Mouse (Mus musculus) hindbrain, embryonic 16.5 days (tissue): Measurements from ENCODE around the gene Rai1. TPM values are rescaled to one million over a fixed set of nuclear protein-coding genes. Genes with fewer than 3 reads are reported as not detected.
A peak's percentile ranks its signal among the peaks of the same experiment; 100 is the strongest.

ENCODE experiments used
- ATAC-seq: fragments of 200-750 bp; cut with Nextera tagmentation; 2 replicates; pipeline ENCODE4 v1.8.0; 2017; ENCODE audit warnings: moderate TSS enrichment, moderate library complexity
- H3K27ac ChIP-seq: fragments of 300-500 bp; sonication (generic); 2 replicates; pipeline ENCODE4 v1.5.1; 2014; ENCODE audit warnings: low read depth, mild to moderate bottlenecking, control low read depth, low read length, moderate library complexity
- H3K27me3 ChIP-seq: fragments of 300-500 bp; sonication (generic); replicated peaks from 2 replicates; pipeline ENCODE4 v1.6.1; 2014; ENCODE audit warnings: low read length; ENCODE audit not compliant: control insufficient read depth, insufficient read depth
- H3K36me3 ChIP-seq: fragments of 300-500 bp; sonication (generic); 2 replicates; pipeline ENCODE4 v1.6.1; 2014; ENCODE audit warnings: mild to moderate bottlenecking, low read length, moderate library complexity, mixed read lengths; ENCODE audit not compliant: control insufficient read depth, insufficient read depth
- H3K4me1 ChIP-seq: fragments of 300-500 bp; sonication (generic); 2 replicates; pipeline ENCODE4 v1.6.1; 2014; ENCODE audit warnings: low read depth, low read length; ENCODE audit not compliant: control insufficient read depth, insufficient read depth
- H3K4me2 ChIP-seq: fragments of 300-500 bp; sonication (generic); 2 replicates; pipeline ENCODE4 v1.6.1; 2014; ENCODE audit warnings: mild to moderate bottlenecking, low read length, control low read depth, moderate library complexity
- H3K4me3 ChIP-seq: fragments of 300-500 bp; sonication (generic); 2 replicates; pipeline ENCODE4 v1.5.1; 2014; ENCODE audit warnings: mild to moderate bottlenecking, low read length, control low read depth, moderate library complexity
- H3K9ac ChIP-seq: fragments of 300-500 bp; sonication (generic); 2 replicates; pipeline ENCODE4 v1.6.1; 2014; ENCODE audit warnings: low read depth, mild to moderate bottlenecking, control low read depth, low read length, moderate library complexity
- H3K9me3 ChIP-seq: fragments of 300-500 bp; sonication (generic); 2 replicates; pipeline ENCODE4 v1.6.1; 2014; ENCODE audit warnings: mild to moderate bottlenecking, low read length, moderate library complexity; ENCODE audit not compliant: control insufficient read depth
- WGBS: fragments of 180-500 bp; shearing (Covaris S2); extraction: QIAGEN DNeasy Blood & Tissue Kit; methylation state at CpG from one replicate; pipeline ENCODE4 v1.1.7; 2014; 5-methylcytosine and 5-hydroxymethylcytosine counted together
- polyA plus RNA-seq: library from polyadenylated mRNA; unstranded; fragments of >200 nt; fragmentation: Nextera tagmentation; extraction: Ambion mirVana; gene quantifications from 2 replicates; pipeline ENCODE4 v1.2.1, GENCODE M21; 2015

Gene Rai1
- polyA plus RNA-seq, 1 experiment from 2014 or later = 24.3 TPM

DNA sequence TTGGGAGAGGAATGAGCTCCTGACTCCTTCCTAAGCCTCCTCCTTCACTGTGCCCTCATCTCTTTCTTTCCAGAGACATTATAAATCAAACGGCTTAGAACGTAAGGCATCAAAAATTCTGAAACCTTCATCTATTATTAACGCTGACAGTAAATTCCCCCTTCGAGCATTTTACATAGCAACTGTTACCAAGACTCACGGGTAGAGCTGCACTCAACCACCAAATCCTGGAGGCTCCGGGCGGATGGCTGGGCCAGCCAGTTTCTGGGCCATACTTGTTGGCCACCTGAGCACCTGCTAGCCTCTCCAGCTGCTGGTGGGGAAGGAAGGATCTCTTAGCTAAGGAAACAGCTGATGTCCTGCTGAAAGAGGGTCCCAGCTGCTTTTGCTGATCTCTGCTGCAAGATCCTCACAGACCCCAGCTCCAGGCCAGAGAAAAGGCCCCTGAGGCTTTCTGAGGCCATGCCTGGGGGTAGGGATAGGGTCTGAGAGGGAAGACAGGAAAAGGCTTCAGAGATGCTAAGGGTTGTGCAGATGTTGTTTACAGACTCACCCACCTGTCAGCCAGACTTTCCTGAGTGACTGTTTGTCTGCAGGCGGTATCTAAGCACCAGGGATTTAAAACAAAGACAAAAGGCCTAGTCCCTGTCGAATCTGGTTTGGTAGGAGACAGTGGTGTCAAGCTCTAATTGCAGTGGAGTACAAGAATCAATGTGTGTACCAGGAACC, 56.5 kb downstream of the Rai1 start:
- H3K9me3 ChIP-seq = no peaks in the 10 kb centered on the region
- H3K27me3 ChIP-seq = no peaks in the 10 kb centered on the region
- H3K27ac ChIP-seq = peak overlapping the region; percentile 60
- no peak overlapping the region for H3K4me2 ChIP-seq
- H3K4me1 ChIP-seq = peaks cover 37% of the 10 kb centered on the region
- H3K4me3 ChIP-seq = no peak overlapping the region
- H3K9ac ChIP-seq = no peak overlapping the region
- WGBS = 34% methylated on average over 9 of the region's 9 CpGs
- no peak for ATAC-seq
- no peaks in the 10 kb centered on the region for H3K36me3 ChIP-seq

- H3K27ac ChIP-seq = no peak overlapping the region
- H3K4me3 ChIP-seq = no peak overlapping the region
- H3K36me3 ChIP-seq = no peaks in the 10 kb centered on the region
- 85% methylated on average over 1 of the region's 1 CpGs for WGBS
- no peak overlapping the region for H3K4me2 ChIP-seq
- no peak for ATAC-seq
- peaks cover 37% of the 10 kb centered on the region for H3K4me1 ChIP-seq
- H3K27me3 ChIP-seq = no peaks in the 10 kb centered on the region
- no peaks in the 10 kb centered on the region for H3K9me3 ChIP-seq
- no peak overlapping the region for H3K9ac ChIP-seq
These were observed 57.7 kb downstream of the Rai1 start for GRCm38 (mm10) chr11:60162547-60162946.

GRCm38 (mm10) chr11:60163362-60163761, 58.5 kb downstream of the Rai1 start:
- no peak overlapping the region for H3K9ac ChIP-seq
- no peaks in the 10 kb centered on the region for H3K27me3 ChIP-seq
- no peak overlapping the region for H3K4me3 ChIP-seq
- H3K4me1 ChIP-seq = peaks cover 45% of the 10 kb centered on the region
- no peak for ATAC-seq
- 94% methylated on average over 4 of the region's 4 CpGs for WGBS
- no peaks in the 10 kb centered on the region for H3K9me3 ChIP-seq
- no peak overlapping the region for H3K27ac ChIP-seq
- no peak overlapping the region for H3K4me2 ChIP-seq
- H3K36me3 ChIP-seq = no peaks in the 10 kb centered on the region

GRCm38 (mm10) chr11:60164450-60164849, 59.6 kb downstream of the Rai1 start:
- Histone ChIP-seq H3K9ac (no peak overlapping the region), H3K36me3 (no peaks in the 10 kb centered on the region), H3K4me3 (no peak overlapping the region), H3K27ac (no peak overlapping the region), H3K9me3 (no peaks in the 10 kb centered on the region), H3K4me1 (peaks cover 54% of the 10 kb centered on the region), H3K4me2 (no peak overlapping the region), H3K27me3 (no peaks in the 10 kb centered on the region)
- WGBS = 65% methylated on average over 6 of the region's 6 CpGs
- no peak for ATAC-seq

DNA sequence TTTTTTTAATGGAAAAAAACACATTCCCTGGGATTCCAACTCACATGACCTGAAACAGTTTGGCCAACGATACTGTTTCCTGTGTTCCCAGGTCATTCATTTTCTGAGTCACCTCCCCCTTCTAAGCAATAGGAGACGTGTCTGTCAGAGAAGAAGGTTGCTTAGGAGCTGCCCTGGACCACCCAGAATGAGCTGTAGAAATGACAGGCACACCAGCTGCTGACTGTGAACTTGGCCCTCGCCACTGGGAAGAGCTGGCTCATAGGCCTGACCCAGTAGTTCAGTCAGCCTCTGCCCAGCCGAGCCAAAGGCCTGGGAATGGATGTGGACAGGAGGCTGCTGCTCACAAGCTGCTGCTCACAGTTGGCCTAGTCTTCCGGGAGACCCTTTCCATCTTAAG, 60.3 kb downstream of the Rai1 start:
- H3K9me3 ChIP-seq = no peaks in the 10 kb centered on the region
- H3K9ac ChIP-seq = no peak overlapping the region
- H3K27me3 ChIP-seq = no peaks in the 10 kb centered on the region
- no peak overlapping the region for H3K4me2 ChIP-seq
- no peaks in the 10 kb centered on the region for H3K36me3 ChIP-seq
- ATAC-seq = peak; percentile 19; the same call in 1 of the 2 replicates
- WGBS = 36% methylated on average over 5 of the region's 5 CpGs
- H3K27ac ChIP-seq = no peak overlapping the region
- peaks cover 49% of the 10 kb centered on the region for H3K4me1 ChIP-seq
- H3K4me3 ChIP-seq = no peak overlapping the region

GRCm38 (mm10) chr11:60168780-60169179, 64.0 kb downstream of the Rai1 start:
- H3K9me3 ChIP-seq = no peaks in the 10 kb centered on the region
- H3K4me2 ChIP-seq = no peak overlapping the region
- ATAC-seq = no peak
- peak overlapping the region; percentile 52 for H3K27ac ChIP-seq
- H3K9ac ChIP-seq = peak overlapping the region; percentile 33; the same call in 1 of the 2 replicates
- no peaks in the 10 kb centered on the region for H3K36me3 ChIP-seq
- WGBS = 18% methylated on average over 9 of the region's 9 CpGs
- H3K27me3 ChIP-seq = no peaks in the 10 kb centered on the region
- H3K4me3 ChIP-seq = no peak overlapping the region
- H3K4me1 ChIP-seq = peaks cover 42% of the 10 kb centered on the region

DNA sequence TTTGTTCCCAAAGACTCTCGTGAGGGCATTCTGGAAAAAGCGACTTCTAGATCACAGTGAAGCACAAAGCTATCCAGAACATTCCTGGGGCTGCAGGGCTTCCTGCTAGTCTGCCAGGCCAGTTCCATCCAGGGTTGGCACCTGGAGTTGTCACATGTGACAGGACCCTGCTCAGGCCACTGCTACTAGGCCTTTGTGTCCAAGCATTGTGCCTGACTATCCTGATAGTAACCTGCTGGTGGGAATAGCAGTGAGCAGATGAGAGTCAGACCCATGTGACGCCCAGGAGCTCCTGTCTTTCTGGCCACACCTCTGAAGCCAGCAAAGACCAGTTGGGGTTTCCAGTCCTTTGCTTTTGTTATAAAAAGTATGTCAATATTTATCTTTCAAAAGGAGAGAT, 67.3 kb downstream of the Rai1 start:
- Histone ChIP-seq H3K4me1 (peaks cover 43% of the 10 kb centered on the region), H3K9me3 (no peaks in the 10 kb centered on the region), H3K4me2 (no peak overlapping the region), H3K9ac (no peak overlapping the region), H3K27me3 (no peaks in the 10 kb centered on the region), H3K36me3 (no peaks in the 10 kb centered on the region), H3K27ac (no peak overlapping the region), H3K4me3 (no peak overlapping the region)
- WGBS = 86% methylated on average over 3 of the region's 3 CpGs
- ATAC-seq = no peak

DNA sequence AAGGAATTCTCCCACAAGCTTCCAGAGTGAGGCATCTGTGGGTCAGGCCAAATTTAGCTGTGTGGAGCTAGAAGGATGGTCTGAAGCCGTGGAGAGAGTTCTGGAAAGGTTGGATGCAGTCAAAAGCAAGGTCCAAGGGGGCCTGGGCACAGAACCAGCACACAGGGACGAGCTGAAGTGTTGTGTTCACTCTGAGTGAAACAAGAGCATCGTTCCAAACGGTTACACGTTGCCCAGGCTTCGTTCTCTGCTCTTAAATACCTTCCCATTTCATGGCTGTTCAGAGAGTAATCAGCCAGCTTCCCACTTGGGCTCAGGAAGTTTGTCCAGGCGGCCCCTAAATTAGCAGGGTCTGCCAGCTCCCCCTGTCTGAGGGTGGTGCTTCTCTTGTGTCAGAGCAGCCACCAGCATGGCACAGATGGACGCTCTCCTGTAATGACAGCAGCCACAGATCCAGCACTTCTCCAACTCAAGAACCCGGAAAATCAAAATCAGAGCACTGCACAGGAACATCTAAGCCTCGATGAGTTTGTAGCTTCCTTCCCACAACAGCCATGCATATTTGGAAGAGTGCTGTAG, 68.9 kb downstream of the Rai1 start:
- H3K4me3 ChIP-seq = no peak overlapping the region
- H3K4me1 ChIP-seq = peaks cover 49% of the 10 kb centered on the region
- no peaks in the 10 kb centered on the region for H3K27me3 ChIP-seq
- 60% methylated on average over 10 of the region's 10 CpGs for WGBS
- no peaks in the 10 kb centered on the region for H3K9me3 ChIP-seq
- no peak for ATAC-seq
- H3K27ac ChIP-seq = peak overlapping the region; percentile 19; the same call in 1 of the 2 replicates
- H3K4me2 ChIP-seq = no peak overlapping the region
- H3K36me3 ChIP-seq = no peaks in the 10 kb centered on the region
- no peak overlapping the region for H3K9ac ChIP-seq

DNA sequence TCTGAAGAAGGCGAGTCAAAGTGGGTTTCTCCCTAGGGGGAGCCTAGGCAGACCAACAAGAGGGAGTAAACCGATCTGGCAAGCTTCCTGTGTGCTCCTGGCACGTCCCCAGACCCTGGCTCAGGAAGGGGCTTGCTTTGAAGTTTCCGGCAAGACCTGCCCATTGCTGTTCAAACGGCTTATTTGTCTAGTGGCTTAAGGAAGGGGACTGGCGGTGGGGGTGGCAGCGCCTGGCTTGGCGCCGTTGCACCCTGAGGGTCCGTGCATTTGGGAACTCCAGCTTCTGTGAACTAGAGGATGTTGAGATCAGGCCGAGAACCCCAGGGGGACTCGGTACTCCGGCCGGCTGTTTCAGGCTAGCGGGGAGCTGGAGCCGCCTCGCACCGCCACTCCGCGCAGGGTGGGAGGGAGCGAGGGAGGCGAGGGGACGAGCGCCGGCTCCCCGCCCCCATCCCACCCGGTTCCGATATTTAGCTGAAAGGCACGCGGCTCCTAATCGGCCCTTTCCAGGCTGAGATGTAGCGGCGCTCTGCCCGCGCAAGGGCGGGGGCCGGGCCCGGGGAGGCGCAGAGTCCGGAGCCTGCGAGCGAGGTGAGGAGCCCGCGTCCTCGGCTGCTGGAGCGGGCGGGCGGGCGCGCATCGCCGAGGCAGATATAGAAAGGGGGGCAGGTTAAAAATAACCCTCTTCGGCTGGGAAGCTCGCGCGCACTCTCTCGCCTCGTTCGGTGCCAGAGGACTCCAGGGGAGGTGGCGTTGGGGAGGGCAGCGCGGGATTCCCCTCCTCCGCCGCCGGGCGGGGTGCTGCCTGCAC, 70.8 kb downstream of the Rai1 start:
- WGBS = under 1% methylated on average over 66 of the region's 66 CpGs
- Histone ChIP-seq H3K27ac (peak overlapping the region; percentile 99), H3K36me3 (no peaks in the 10 kb centered on the region), H3K9ac (peak overlapping the region; percentile 87), H3K4me3 (peak overlapping the region; percentile 65), H3K4me1 (peaks cover 53% of the 10 kb centered on the region), H3K27me3 (no peaks in the 10 kb centered on the region), H3K9me3 (no peaks in the 10 kb centered on the region), H3K4me2 (peak overlapping the region; percentile 91)
- ATAC-seq = peak; percentile 58
